9 mouse cellular contexts compared by ENCODE assay signal in the genomic region with DNA sequence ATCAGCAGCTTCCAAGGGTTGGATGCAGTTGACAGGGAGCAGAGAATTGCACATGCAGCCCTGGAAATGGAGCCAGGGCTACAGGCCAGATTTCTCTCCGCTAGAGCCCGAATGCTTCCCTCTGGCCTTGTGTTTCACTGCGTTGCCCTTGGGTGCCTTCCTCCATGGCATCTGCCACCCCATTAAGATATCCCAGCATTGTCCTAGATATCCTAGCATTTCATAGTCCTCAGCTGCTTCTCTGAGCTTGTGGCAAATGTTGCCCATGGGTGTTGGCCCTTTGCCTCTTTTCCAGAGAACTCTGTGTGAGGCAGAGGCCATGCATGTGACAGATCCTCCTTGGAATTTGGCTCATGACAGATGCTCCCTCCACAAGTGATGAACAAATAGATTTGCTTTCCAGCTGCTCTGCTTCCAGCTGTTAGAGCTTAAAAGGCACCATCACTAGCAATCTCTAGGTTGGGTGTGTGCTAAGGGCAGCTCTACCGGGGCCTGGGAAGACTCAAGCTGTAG. TPM values are rescaled to one million over a fixed set of nuclear protein-coding genes. Genes with fewer than 3 reads are reported as not detected.
DNase-seq lines count a peak whose midpoint lies in the region; ATAC-seq and TF ChIP-seq lines count a peak whose summit lies in the region.
"Had no signal": no experiment of that assay in that cellular context is flagged by ENCODE, and none has a peak within 500 bp of the region (broad histone marks: within the 10 kb centered on the region; RNA-seq: fewer than 3 reads in every experiment).

No protein-coding gene starts in this region.

- no peak overlapping the region for H3K4me2 ChIP-seq in hindbrain, postnatal 0 days (ENCODE audit: low read depth, low read length)
- no peak overlapping the region for H3K4me2 ChIP-seq in hindbrain, embryonic 12.5 days (replicated peaks)
- H3K4me2 ChIP-seq: liver, embryonic 13.5 days had no signal

- H3K4me3 ChIP-seq in hindbrain, postnatal 0 days (ENCODE audit: low read length) = no peak overlapping the region
- no peak overlapping the region for H3K4me3 ChIP-seq in hindbrain, embryonic 12.5 days
- H3K4me3 ChIP-seq in gastrocnemius, adult 2 months = no peak overlapping the region
- H3K4me3 ChIP-seq: liver, embryonic 13.5 days had no signal

- no peaks in the 10 kb centered on the region for H3K36me3 ChIP-seq in hindbrain, postnatal 0 days (ENCODE audit: insufficient read depth, low read length)
- no peaks in the 10 kb centered on the region for H3K36me3 ChIP-seq in hindbrain, embryonic 12.5 days
- H3K36me3 ChIP-seq: liver, embryonic 13.5 days had no signal

- TF ChIP-seq CTCF in hindbrain, postnatal 0 days (IDR thresholded peaks at IDR 0.05; ENCODE audit: low read depth) = no peak
- TF ChIP-seq CTCF in gastrocnemius, adult 2 months (IDR thresholded peaks at IDR 0.05) = no peak

- H3K9ac ChIP-seq in hindbrain, postnatal 0 days (replicated peaks; ENCODE audit: low read length) = no peak overlapping the region
- H3K9ac ChIP-seq in hindbrain, embryonic 12.5 days = no peak overlapping the region
- H3K9ac ChIP-seq: liver, embryonic 13.5 days had no signal

- intact Hi-C loops in gastrocnemius, adult 2 months (cut with DNase I) = no loop called here

- peak; percentile 57 for DNase-seq in hindbrain, postnatal 0 days (ENCODE audit: low spot score)
- peak; percentile 69 for DNase-seq in adrenal gland, postnatal 14 days
- DNase-seq in gastrocnemius, adult 2 months = peak; percentile 82
- DNase-seq in lung, adult 18-20 months = peak; percentile 36 to 60
- DNase-seq in left cerebral cortex, adult 18-20 months (ENCODE audit: low spot score in 2 of 2) = no peak
- DNase-seq: liver, embryonic 13.5 days had no signal

- WGBS in hindbrain, postnatal 0 days = 45% methylated on average over 4 of the region's 4 CpGs
- 89% methylated on average over 4 of the region's 4 CpGs for WGBS in hindbrain, embryonic 12.5 days

- H3K27ac ChIP-seq in hindbrain, postnatal 0 days = no peak overlapping the region
- H3K27ac ChIP-seq in hindbrain, embryonic 12.5 days = no peak overlapping the region
- peak overlapping the region; percentile 69 for H3K27ac ChIP-seq in gastrocnemius, adult 2 months
- H3K27ac ChIP-seq: liver, embryonic 13.5 days had no signal

- H3K27me3 ChIP-seq in hindbrain, postnatal 0 days (ENCODE audit: insufficient read depth, low read length) = no peaks in the 10 kb centered on the region
- H3K27me3 ChIP-seq in hindbrain, embryonic 12.5 days = no peaks in the 10 kb centered on the region
- H3K27me3 ChIP-seq: liver, embryonic 13.5 days had no signal

- H3K4me1 ChIP-seq in hindbrain, postnatal 0 days (ENCODE audit: insufficient read depth, low read length) = peaks cover 10% of the 10 kb centered on the region
- H3K4me1 ChIP-seq in hindbrain, embryonic 12.5 days = peaks cover 9% of the 10 kb centered on the region

- ATAC-seq in hindbrain, postnatal 0 days = 0 out of 2 replicates have a peak, but pooled peaks have one; percentile 35
- no peak for ATAC-seq in hindbrain, embryonic 12.5 days (ENCODE audit: low FRiP score)
- no peak for ATAC-seq in megakaryocyte progenitor cell, adult 5-6 weeks (replicated peaks; ENCODE audit: poor library complexity)
- no peak for ATAC-seq in granulocyte monocyte progenitor cell, adult 5-6 weeks (replicated peaks; ENCODE audit: poor library complexity, severe bottlenecking)

- no peaks in the 10 kb centered on the region for H3K9me3 ChIP-seq in hindbrain, postnatal 0 days (ENCODE audit: low read length)
- no peaks in the 10 kb centered on the region for H3K9me3 ChIP-seq in hindbrain, embryonic 12.5 days (replicated peaks)
- H3K9me3 ChIP-seq: liver, embryonic 13.5 days had no signal

RNA-seq across cellular contexts. Expression of a gene that starts 37.8 kb away (rescaled TPM):
- total RNA-seq in hindbrain, postnatal 0 days (2014; rRNA removed) = 9.6 and 9.8 TPM in 2 replicates
- 14.8 and 14.9 TPM in 2 replicates for polyA plus RNA-seq in hindbrain, postnatal 0 days (2015; fragmentation: Nextera tagmentation; extraction: Ambion mirVana)
- polyA plus RNA-seq in hindbrain, embryonic 12.5 days (2016; fragmentation: Nextera tagmentation; extraction: Ambion mirVana) = 7.3 and 8.2 TPM in 2 replicates
- total RNA-seq in adrenal gland, postnatal 14 days (2021) = 18.0 and 18.2 TPM in 2 replicates
- total RNA-seq in gastrocnemius, adult 2 months (2021) = 1 to 10 TPM; 1.7 to 3.3 TPM
- total RNA-seq in left cerebral cortex, adult 18-20 months (2021) = 1 to 10 TPM; 3.9 to 4.5 TPM
- total RNA-seq in megakaryocyte progenitor cell, adult 5-6 weeks (2015) = not detected in 2 replicates
- total RNA-seq in megakaryocyte progenitor cell, adult 5-6 weeks (2017) = 0.03 TPM in 1 of 2 replicates, not detected in the other
- not detected in 2 replicates for total RNA-seq in granulocyte monocyte progenitor cell, adult 5-6 weeks (2014; fragmentation: Nextera tagmentation)
- total RNA-seq in granulocyte monocyte progenitor cell, adult 5-6 weeks (2017) = not detected in 2 replicates

Comparison
In these comparisons a context has a peak if more than half of its experiments do, and no peak if none do; other contexts are left out.
1. DNase-seq: peak in hindbrain, postnatal 0 days (single experiment), adrenal gland, postnatal 14 days (single experiment), gastrocnemius, adult 2 months (single experiment) and lung, adult 18-20 months (2 of 2); none in left cerebral cortex, adult 18-20 months (0 of 2).